Mouse (Mus musculus) liver, embryonic 11.5 days (tissue): Measurements from ENCODE around the gene Fam207a. TPM values are rescaled to one million over a fixed set of nuclear protein-coding genes. Genes with fewer than 3 reads are reported as not detected.

Experiments
- ATAC-seq: fragments of 200-750 bp; cut with Nextera tagmentation; replicated peaks from 2 replicates; pipeline ENCODE4 v1.8.0; 2017; ENCODE audit warnings: moderate number of reproducible peaks, mild to moderate bottlenecking, moderate TSS enrichment, moderate library complexity; ENCODE audit not compliant: low FRiP score
- DNase-seq: peaks from one replicate; pipeline ENCODE4 v3.0.0-alpha.2; 2017; ENCODE audit warnings: low spot score
- H3K27ac ChIP-seq: fragments of 300-500 bp; sonication (generic); 2 replicates; pipeline ENCODE4 v1.5.1; 2014; ENCODE audit warnings: mild to moderate bottlenecking, low read depth, low read length, control low read depth
- H3K27me3 ChIP-seq: fragments of 300-500 bp; sonication (generic); replicated peaks from 2 replicates; pipeline ENCODE4 v1.6.1; 2014; ENCODE audit warnings: low read length, mixed read lengths; ENCODE audit not compliant: control insufficient read depth, insufficient read depth
- H3K36me3 ChIP-seq: fragments of 300-500 bp; sonication (generic); 2 replicates; pipeline ENCODE4 v1.6.1; 2014; ENCODE audit warnings: mild to moderate bottlenecking, low read length, moderate library complexity, mixed read lengths; ENCODE audit not compliant: control insufficient read depth, insufficient read depth
- H3K4me1 ChIP-seq: fragments of 300-500 bp; sonication (generic); replicated peaks from 2 replicates; pipeline ENCODE4 v1.6.1; 2014; ENCODE audit warnings: low read length, mixed read lengths; ENCODE audit not compliant: control insufficient read depth, insufficient read depth
- H3K4me2 ChIP-seq: fragments of 300-500 bp; sonication (generic); 2 replicates; pipeline ENCODE4 v1.6.1; 2014; ENCODE audit warnings: mild to moderate bottlenecking, control low read depth, moderate library complexity
- H3K4me3 ChIP-seq: fragments of 300-500 bp; sonication (generic); 2 replicates; pipeline ENCODE4 v1.5.1; 2014; ENCODE audit warnings: low read depth, low read length, control low read depth
- H3K9ac ChIP-seq: fragments of 300-500 bp; sonication (generic); 2 replicates; pipeline ENCODE4 v1.6.1; 2014; ENCODE audit warnings: low read depth, low read length, control low read depth
- H3K9me3 ChIP-seq: fragments of 300-500 bp; sonication (generic); 2 replicates; pipeline ENCODE4 v1.6.1; 2016; ENCODE audit warnings: low read length, inconsistent platforms, mixed read lengths; ENCODE audit not compliant: control insufficient read depth
- WGBS: fragments of 180-500 bp; shearing (Covaris S2); extraction: QIAGEN DNeasy Blood & Tissue Kit; methylation state at CpG from one replicate; pipeline ENCODE4 v1.1.7; 2014; 5-methylcytosine and 5-hydroxymethylcytosine counted together
- polyA plus RNA-seq: library from polyadenylated mRNA; unstranded; fragments of >200 nt; fragmentation: Nextera tagmentation; extraction: Ambion mirVana; gene quantifications from 2 replicates; pipeline ENCODE4 v1.2.1, GENCODE M21; 2014

Gene Fam207a
- polyA plus RNA-seq, 1 experiment from 2014 or later: 47.4 TPM

GRCm38 (mm10) chr10:77509403-77510187, 6.0 kb downstream of the Fam207a start:
- Histone ChIP-seq H3K9ac (peak overlapping the region; percentile 30), H3K4me2 (peak overlapping the region; percentile 10; the same call in 1 of the 2 replicates), H3K27me3 (no peaks in the 10 kb centered on the region), H3K27ac (peak overlapping the region; percentile 56; the same call in 1 of the 2 replicates), H3K9me3 (no peaks in the 10 kb centered on the region), H3K4me1 (peaks cover 34% of the 10 kb centered on the region), H3K36me3 (peaks cover 48% of the 10 kb centered on the region), H3K4me3 (no peak overlapping the region)
- ATAC-seq (peak; percentile 76), DNase-seq (peak; percentile 85)
- WGBS: 54% methylated on average over 12 of the region's 12 CpGs

- H3K36me3 ChIP-seq: peaks cover 45% of the 10 kb centered on the region
- no peaks in the 10 kb centered on the region for H3K27me3 ChIP-seq
- 86% methylated on average over 3 of the region's 3 CpGs for WGBS
- peaks cover 26% of the 10 kb centered on the region for H3K4me1 ChIP-seq
- H3K9ac ChIP-seq: no peak overlapping the region; the same call in 1 of the 2 replicates
- ATAC-seq: no peak
- H3K27ac ChIP-seq: no peak overlapping the region
- no peak overlapping the region for H3K4me3 ChIP-seq
- DNase-seq: no peak
- no peaks in the 10 kb centered on the region for H3K9me3 ChIP-seq
- no peak overlapping the region for H3K4me2 ChIP-seq
These were observed 6.8 kb downstream of the Fam207a start for GRCm38 (mm10) chr10:77508744-77509143.

GRCm38 (mm10) chr10:77507779-77508178, 7.8 kb downstream of the Fam207a start:
- H3K4me1 ChIP-seq: peaks cover 25% of the 10 kb centered on the region
- no peak overlapping the region for H3K4me3 ChIP-seq
- no peak for ATAC-seq
- H3K27me3 ChIP-seq: no peaks in the 10 kb centered on the region
- no peak overlapping the region for H3K9ac ChIP-seq
- H3K27ac ChIP-seq: no peak overlapping the region
- 92% methylated on average over 4 of the region's 4 CpGs for WGBS
- peaks cover 44% of the 10 kb centered on the region for H3K36me3 ChIP-seq
- no peak overlapping the region for H3K4me2 ChIP-seq
- no peak for DNase-seq
- no peaks in the 10 kb centered on the region for H3K9me3 ChIP-seq

GRCm38 (mm10) chr10:77506961-77507577, 8.5 kb downstream of the Fam207a start:
- peaks cover 41% of the 10 kb centered on the region for H3K36me3 ChIP-seq
- no peak overlapping the region for H3K9ac ChIP-seq
- WGBS: 90% methylated on average over 13 of the region's 13 CpGs
- H3K4me3 ChIP-seq: no peak overlapping the region
- no peak overlapping the region for H3K27ac ChIP-seq
- no peaks in the 10 kb centered on the region for H3K27me3 ChIP-seq
- no peak overlapping the region for H3K4me2 ChIP-seq
- DNase-seq (no peak), ATAC-seq (no peak)
- H3K4me1 ChIP-seq: peaks cover 25% of the 10 kb centered on the region
- no peaks in the 10 kb centered on the region for H3K9me3 ChIP-seq

GRCm38 (mm10) chr10:77506526-77506925, 9.1 kb downstream of the Fam207a start:
- ATAC-seq (no peak), DNase-seq (no peak)
- Histone ChIP-seq H3K9ac (no peak overlapping the region), H3K27ac (no peak overlapping the region), H3K9me3 (no peaks in the 10 kb centered on the region), H3K4me3 (no peak overlapping the region), H3K4me1 (peaks cover 25% of the 10 kb centered on the region), H3K27me3 (no peaks in the 10 kb centered on the region), H3K4me2 (no peak overlapping the region), H3K36me3 (peaks cover 40% of the 10 kb centered on the region)
- WGBS: 94% methylated on average over 5 of the region's 5 CpGs

- Histone ChIP-seq H3K4me3 (no peak overlapping the region), H3K4me2 (no peak overlapping the region), H3K27me3 (no peaks in the 10 kb centered on the region), H3K36me3 (peaks cover 35% of the 10 kb centered on the region), H3K9me3 (no peaks in the 10 kb centered on the region), H3K4me1 (peaks cover 12% of the 10 kb centered on the region), H3K9ac (no peak overlapping the region), H3K27ac (no peak overlapping the region)
- no peak for ATAC-seq
- no peak for DNase-seq
- WGBS: 96% methylated on average over 6 of the region's 6 CpGs
These were observed 11.4 kb downstream of the Fam207a start for GRCm38 (mm10) chr10:77504143-77504542.

- peaks cover 10% of the 10 kb centered on the region for H3K4me1 ChIP-seq
- no peak overlapping the region for H3K9ac ChIP-seq
- ATAC-seq (no peak), DNase-seq (no peak)
- no peak overlapping the region for H3K4me3 ChIP-seq
- no peaks in the 10 kb centered on the region for H3K9me3 ChIP-seq
- no peak overlapping the region for H3K4me2 ChIP-seq
- 89% methylated on average over 25 of the region's 25 CpGs for WGBS
- no peaks in the 10 kb centered on the region for H3K27me3 ChIP-seq
- H3K27ac ChIP-seq: no peak overlapping the region
- peaks cover 30% of the 10 kb centered on the region for H3K36me3 ChIP-seq
These were observed 12.3 kb downstream of the Fam207a start for GRCm38 (mm10) chr10:77502967-77503922.

- 76% methylated on average over 14 of the region's 14 CpGs for WGBS
- no peak overlapping the region for H3K27ac ChIP-seq
- no peak overlapping the region for H3K9ac ChIP-seq
- H3K36me3 ChIP-seq: peaks cover 18% of the 10 kb centered on the region
- peaks cover 10% of the 10 kb centered on the region for H3K4me1 ChIP-seq
- H3K4me2 ChIP-seq: no peak overlapping the region
- no peak overlapping the region for H3K4me3 ChIP-seq
- H3K9me3 ChIP-seq: no peaks in the 10 kb centered on the region
- DNase-seq (no peak), ATAC-seq (no peak)
- no peaks in the 10 kb centered on the region for H3K27me3 ChIP-seq
These were observed 14.9 kb downstream of the Fam207a start for GRCm38 (mm10) chr10:77500636-77501035.
